Mouse (Mus musculus): ENCODE data around the gene Rcor2. TPM values are rescaled to one million over a fixed set of nuclear protein-coding genes. Genes with fewer than 3 reads are reported as not detected.
A peak's percentile ranks its signal among the peaks of the same experiment; 100 is the strongest.

The Rcor2 gene
- polyA plus RNA-seq, 1 experiment from 2014 or later = 36.6 TPM

GRCm38 (mm10) chr19:7235461-7235860, 31.7 kb upstream of the Rcor2 start:
- peaks cover 7% of the 10 kb centered on the region for H3K4me1 ChIP-seq (ENCODE audit: control insufficient read depth, insufficient read depth, low read length)
- no peaks in the 10 kb centered on the region for H3K27me3 ChIP-seq (replicated peaks; ENCODE audit: control insufficient read depth, insufficient read depth, low read length)
- H3K4me3 ChIP-seq (ENCODE audit: low read depth, low read length) = no peak overlapping the region
- DNase-seq (ENCODE audit: low spot score) (no peak), ATAC-seq (no peak)
- no peak overlapping the region for H3K4me2 ChIP-seq (ENCODE audit: low read length)
- H3K27ac ChIP-seq (ENCODE audit: low read depth, low read length) = no peak overlapping the region
- peaks cover 42% of the 10 kb centered on the region for H3K36me3 ChIP-seq (ENCODE audit: control insufficient read depth, insufficient read depth, low read length)
- 94% methylated on average over 9 of the region's 9 CpGs for WGBS
- no peaks in the 10 kb centered on the region for H3K9me3 ChIP-seq (replicated peaks; ENCODE audit: control insufficient read depth, low read length)
- H3K9ac ChIP-seq (ENCODE audit: low read length) = no peak overlapping the region

- Histone ChIP-seq H3K9me3 (replicated peaks; ENCODE audit: control insufficient read depth, low read length) (no peaks in the 10 kb centered on the region), H3K4me2 (ENCODE audit: low read length) (no peak overlapping the region), H3K4me1 (ENCODE audit: control insufficient read depth, insufficient read depth, low read length) (peaks cover 7% of the 10 kb centered on the region), H3K27me3 (replicated peaks; ENCODE audit: control insufficient read depth, insufficient read depth, low read length) (no peaks in the 10 kb centered on the region), H3K36me3 (ENCODE audit: control insufficient read depth, insufficient read depth, low read length) (peaks cover 37% of the 10 kb centered on the region), H3K27ac (ENCODE audit: low read depth, low read length) (no peak overlapping the region), H3K9ac (ENCODE audit: low read length) (no peak overlapping the region), H3K4me3 (ENCODE audit: low read depth, low read length) (no peak overlapping the region)
- ATAC-seq = no peak
- 90% methylated on average over 2 of the region's 2 CpGs for WGBS
- DNase-seq (ENCODE audit: low spot score) = no peak
These were observed 31.1 kb upstream of the Rcor2 start for GRCm38 (mm10) chr19:7236011-7236410.

- H3K4me3 ChIP-seq (ENCODE audit: low read depth, low read length) = no peak overlapping the region
- ATAC-seq (no peak), DNase-seq (ENCODE audit: low spot score) (no peak)
- peaks cover 30% of the 10 kb centered on the region for H3K36me3 ChIP-seq (ENCODE audit: control insufficient read depth, insufficient read depth, low read length)
- H3K9ac ChIP-seq (ENCODE audit: low read length) = no peak overlapping the region
- H3K4me2 ChIP-seq (ENCODE audit: low read length) = no peak overlapping the region
- no peak overlapping the region for H3K27ac ChIP-seq (ENCODE audit: low read depth, low read length)
- peaks cover 7% of the 10 kb centered on the region for H3K4me1 ChIP-seq (ENCODE audit: control insufficient read depth, insufficient read depth, low read length)
- H3K27me3 ChIP-seq (replicated peaks; ENCODE audit: control insufficient read depth, insufficient read depth, low read length) = no peaks in the 10 kb centered on the region
- 90% methylated on average over 4 of the region's 4 CpGs for WGBS
- no peaks in the 10 kb centered on the region for H3K9me3 ChIP-seq (replicated peaks; ENCODE audit: control insufficient read depth, low read length)
These were observed 30.4 kb upstream of the Rcor2 start for GRCm38 (mm10) chr19:7236742-7237141.

GRCm38 (mm10) chr19:7239574-7239973, 27.6 kb upstream of the Rcor2 start:
- 79% methylated on average over 3 of the region's 3 CpGs for WGBS
- no peaks in the 10 kb centered on the region for H3K9me3 ChIP-seq (replicated peaks; ENCODE audit: control insufficient read depth, low read length)
- H3K36me3 ChIP-seq (ENCODE audit: control insufficient read depth, insufficient read depth, low read length) = 0 out of 2 replicates have a peak, but pooled peaks cover 6% of the 10 kb centered on the region
- no peak for ATAC-seq
- H3K9ac ChIP-seq (ENCODE audit: low read length) = peak overlapping the region; percentile 84
- no peaks in the 10 kb centered on the region for H3K27me3 ChIP-seq (replicated peaks; ENCODE audit: control insufficient read depth, insufficient read depth, low read length)
- peak overlapping the region; percentile 70 for H3K4me3 ChIP-seq (ENCODE audit: low read depth, low read length)
- no peak for DNase-seq (ENCODE audit: low spot score)
- H3K27ac ChIP-seq (ENCODE audit: low read depth, low read length) = no peak overlapping the region
- H3K4me2 ChIP-seq (ENCODE audit: low read length) = peak overlapping the region; percentile 94
- peaks cover 7% of the 10 kb centered on the region for H3K4me1 ChIP-seq (ENCODE audit: control insufficient read depth, insufficient read depth, low read length)

- Histone ChIP-seq H3K36me3 (ENCODE audit: control insufficient read depth, insufficient read depth, low read length) (0 out of 2 replicates have a peak, but pooled peaks cover 6% of the 10 kb centered on the region), H3K4me1 (ENCODE audit: control insufficient read depth, insufficient read depth, low read length) (peaks cover 7% of the 10 kb centered on the region), H3K9me3 (replicated peaks; ENCODE audit: control insufficient read depth, low read length) (no peaks in the 10 kb centered on the region), H3K9ac (ENCODE audit: low read length) (peak overlapping the region; percentile 84), H3K4me2 (ENCODE audit: low read length) (peak overlapping the region; percentile 94), H3K27me3 (replicated peaks; ENCODE audit: control insufficient read depth, insufficient read depth, low read length) (no peaks in the 10 kb centered on the region), H3K27ac (ENCODE audit: low read depth, low read length) (peak overlapping the region; percentile 82; the same call in 1 of the 2 replicates), H3K4me3 (ENCODE audit: low read depth, low read length) (peak overlapping the region; percentile 70)
- ATAC-seq (peak; percentile 8; the same call in 1 of the 2 replicates), DNase-seq (ENCODE audit: low spot score) (no peak)
- 3% methylated on average over 13 of the region's 13 CpGs for WGBS
These were observed 26.8 kb upstream of the Rcor2 start for GRCm38 (mm10) chr19:7240291-7240690.

- under 1% methylated on average over 79 of the region's 80 CpGs for WGBS
- 0 out of 2 replicates have a peak, but pooled peaks cover 6% of the 10 kb centered on the region for H3K36me3 ChIP-seq (ENCODE audit: control insufficient read depth, insufficient read depth, low read length)
- no peaks in the 10 kb centered on the region for H3K27me3 ChIP-seq (replicated peaks; ENCODE audit: control insufficient read depth, insufficient read depth, low read length)
- H3K4me3 ChIP-seq (ENCODE audit: low read depth, low read length) = peak within 1 kb of the TSS; percentile 70
- DNase-seq (ENCODE audit: low spot score) = peak; percentile 98
- no peaks in the 10 kb centered on the region for H3K9me3 ChIP-seq (replicated peaks; ENCODE audit: control insufficient read depth, low read length)
- H3K27ac ChIP-seq (ENCODE audit: low read depth, low read length) = peak within 1 kb of the TSS; percentile 82
- H3K4me2 ChIP-seq (ENCODE audit: low read length) = peak within 1 kb of the TSS; percentile 94
- H3K9ac ChIP-seq (ENCODE audit: low read length) = peak within 1 kb of the TSS; percentile 84
- H3K4me1 ChIP-seq (ENCODE audit: control insufficient read depth, insufficient read depth, low read length) = peaks cover 7% of the 10 kb centered on the region
- ATAC-seq = peak; percentile 98
These were observed 26.1 kb upstream of the Rcor2 start, which contains the start of gene Naa40 for GRCm38 (mm10) chr19:7240782-7241690. Gene Naa40 (minus strand): TSS chr19:7241183.

GRCm38 (mm10) chr19:7246021-7246420, 21.1 kb upstream of the Rcor2 start:
- 88% methylated on average over 3 of the region's 3 CpGs for WGBS
- DNase-seq (ENCODE audit: low spot score) (no peak), ATAC-seq (no peak)
- Histone ChIP-seq H3K9ac (ENCODE audit: low read length) (no peak overlapping the region), H3K27me3 (replicated peaks; ENCODE audit: control insufficient read depth, insufficient read depth, low read length) (no peaks in the 10 kb centered on the region), H3K4me3 (ENCODE audit: low read depth, low read length) (no peak overlapping the region), H3K9me3 (replicated peaks; ENCODE audit: control insufficient read depth, low read length) (no peaks in the 10 kb centered on the region), H3K36me3 (ENCODE audit: control insufficient read depth, insufficient read depth, low read length) (no peaks in the 10 kb centered on the region), H3K4me2 (ENCODE audit: low read length) (no peak overlapping the region), H3K27ac (ENCODE audit: low read depth, low read length) (no peak overlapping the region), H3K4me1 (ENCODE audit: control insufficient read depth, insufficient read depth, low read length) (no peaks in the 10 kb centered on the region)

GRCm38 (mm10) chr19:7257881-7258280, 9.2 kb upstream of the Rcor2 start:
- no peak overlapping the region for H3K9ac ChIP-seq (ENCODE audit: low read length)
- H3K4me3 ChIP-seq (ENCODE audit: low read depth, low read length) = no peak overlapping the region
- no peaks in the 10 kb centered on the region for H3K36me3 ChIP-seq (ENCODE audit: control insufficient read depth, insufficient read depth, low read length)
- WGBS = 56% methylated on average over 5 of the region's 5 CpGs
- peak overlapping the region; percentile 46; the same call in 1 of the 2 replicates for H3K27ac ChIP-seq (ENCODE audit: low read depth, low read length)
- H3K4me1 ChIP-seq (ENCODE audit: control insufficient read depth, insufficient read depth, low read length) = no peaks in the 10 kb centered on the region
- ATAC-seq (peak; percentile 78), DNase-seq (ENCODE audit: low spot score) (peak; percentile 77)
- H3K9me3 ChIP-seq (replicated peaks; ENCODE audit: control insufficient read depth, low read length) = no peaks in the 10 kb centered on the region
- no peaks in the 10 kb centered on the region for H3K27me3 ChIP-seq (replicated peaks; ENCODE audit: control insufficient read depth, insufficient read depth, low read length)
- no peak overlapping the region for H3K4me2 ChIP-seq (ENCODE audit: low read length)

- peaks cover 23% of the 10 kb centered on the region for H3K4me1 ChIP-seq (ENCODE audit: control insufficient read depth, insufficient read depth, low read length)
- no peaks in the 10 kb centered on the region for H3K36me3 ChIP-seq (ENCODE audit: control insufficient read depth, insufficient read depth, low read length)
- H3K4me3 ChIP-seq (ENCODE audit: low read depth, low read length) = no peak overlapping the region
- WGBS = 88% methylated on average over 1 of the region's 1 CpGs
- no peaks in the 10 kb centered on the region for H3K9me3 ChIP-seq (replicated peaks; ENCODE audit: control insufficient read depth, low read length)
- ATAC-seq = no peak
- H3K27ac ChIP-seq (ENCODE audit: low read depth, low read length) = no peak overlapping the region
- no peaks in the 10 kb centered on the region for H3K27me3 ChIP-seq (replicated peaks; ENCODE audit: control insufficient read depth, insufficient read depth, low read length)
- H3K9ac ChIP-seq (ENCODE audit: low read length) = no peak overlapping the region
- DNase-seq (ENCODE audit: low spot score) = no peak
- H3K4me2 ChIP-seq (ENCODE audit: low read length) = no peak overlapping the region
These were observed 5.6 kb upstream of the Rcor2 start for GRCm38 (mm10) chr19:7261476-7261875.
